Mouse (Mus musculus) naive thymus-derived CD4-positive, alpha-beta T cell, adult 5 months (primary cell): ENCODE measurements around the gene Tatdn2. TPM values are rescaled to one million over a fixed set of nuclear protein-coding genes. Genes with fewer than 3 reads are reported as not detected.

ENCODE experiments used
- polyA plus RNA-seq: library from polyadenylated mRNA; unstranded; fragments of 100-300 nt; shearing (Covaris generic); gene quantifications from one replicate; pipeline ENCODE4 v1.2.1, GENCODE M21; 2017

Gene Tatdn2
- 23.6 TPM for polyA plus RNA-seq

DNA sequence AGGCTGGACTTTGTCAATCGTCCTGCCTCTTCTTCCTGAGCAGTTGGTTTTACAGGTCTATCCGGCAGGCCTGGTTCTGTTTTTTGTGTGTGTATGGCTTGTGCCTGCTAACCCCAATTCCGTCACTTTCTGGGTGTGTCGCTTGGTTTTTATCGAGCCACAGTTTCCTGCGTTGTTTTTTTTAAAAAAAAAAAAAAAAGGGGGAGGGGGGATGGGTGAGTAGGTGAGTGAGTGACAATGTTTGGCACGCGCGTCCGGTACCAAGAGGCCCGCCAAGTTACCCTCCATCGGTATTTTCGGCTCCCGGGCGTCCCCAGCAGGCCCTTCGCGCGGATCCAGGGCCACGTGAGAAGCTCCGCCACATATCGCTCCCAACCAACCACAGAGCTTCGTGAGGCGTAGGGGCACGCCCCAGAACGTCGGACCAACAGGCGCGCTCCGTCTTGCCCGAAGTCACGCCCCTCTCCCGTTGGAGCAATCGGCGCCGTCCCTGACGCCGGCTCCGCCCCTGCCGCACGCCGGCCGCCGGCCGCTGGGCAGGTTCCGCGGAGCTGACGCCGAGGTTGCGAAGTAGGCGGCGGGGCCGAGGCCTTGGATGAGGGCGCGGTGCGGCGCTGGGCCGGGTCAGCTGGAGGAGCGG is at the start of gene Tatdn2:
TSS of gene Tatdn2 (plus strand) at position 469 of the 640 bp plus-strand sequence.

DNA sequence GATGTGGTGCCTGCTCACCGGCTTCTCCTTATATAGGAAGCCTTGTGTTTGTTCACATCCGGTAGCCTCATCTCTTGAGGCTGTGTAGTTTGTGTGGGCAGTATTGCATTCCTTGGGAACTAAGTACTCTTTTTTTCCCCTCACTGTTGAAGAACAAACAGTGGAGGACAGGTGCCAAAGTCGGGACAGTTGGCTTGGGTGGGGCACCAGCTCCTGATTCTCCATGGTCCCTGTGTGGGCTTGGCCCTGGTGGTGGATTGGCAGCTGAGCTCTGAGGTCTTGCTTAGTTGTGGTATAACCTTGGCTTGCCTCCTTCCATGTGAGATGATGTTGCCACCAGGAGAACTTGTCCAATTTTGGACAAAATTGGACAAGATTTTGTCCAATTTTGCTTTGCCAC is 23.0 kb downstream of the Tatdn2 start, which contains the start of gene Ghrl:
TSS of gene Ghrl (minus strand) at position 3 of the 400 bp plus-strand sequence.

DNA sequence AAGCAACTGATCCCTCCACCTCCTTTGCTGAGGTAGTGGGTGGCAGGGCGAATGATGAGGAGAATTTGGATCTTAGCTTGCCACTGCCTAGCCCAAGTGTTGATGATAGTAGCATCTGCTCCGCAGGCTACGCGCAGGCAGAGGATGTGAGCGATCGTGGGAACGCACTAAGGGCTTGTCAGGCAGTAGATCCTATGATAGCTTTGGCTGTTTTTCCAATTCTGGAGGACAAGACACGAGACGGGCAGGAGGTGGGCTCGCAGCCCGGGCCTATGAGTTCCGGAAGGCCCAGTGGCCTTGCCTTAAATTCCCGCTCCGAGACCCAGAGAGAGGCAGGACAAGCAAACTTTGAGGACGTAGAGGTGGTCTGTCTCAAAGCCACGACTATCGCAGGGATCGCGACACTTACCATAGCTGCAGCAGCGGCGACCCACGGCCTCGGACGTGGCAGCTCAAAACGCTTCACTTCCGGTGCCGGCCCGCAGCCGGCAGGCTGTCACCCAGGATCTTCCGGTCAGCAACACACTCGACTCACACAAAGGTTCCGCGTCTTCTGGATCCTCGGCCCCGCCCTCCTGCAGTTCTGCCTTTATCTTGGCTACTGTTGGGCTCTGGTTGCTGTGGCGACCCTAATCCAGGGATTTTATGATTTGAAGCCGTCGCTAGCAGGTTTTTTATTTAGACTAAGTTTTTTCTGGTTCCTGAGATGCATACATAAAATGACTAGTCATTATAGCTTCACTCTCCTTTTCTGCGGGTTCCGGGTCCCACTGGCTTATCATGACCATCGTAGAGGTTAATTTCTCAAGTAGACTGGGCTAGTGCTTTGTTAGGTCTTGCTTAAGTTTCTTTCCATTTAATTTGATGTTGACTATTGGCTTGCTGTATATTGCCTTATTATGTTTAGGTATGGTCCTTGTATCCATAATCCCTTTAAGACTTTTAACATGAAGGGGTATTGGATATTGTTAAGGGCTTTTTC is 43.7 kb downstream of the Tatdn2 start, which contains the start of gene Sec13:
TSS of gene Sec13 (minus strand) at position 508 of the 982 bp plus-strand sequence.

Other genes starting within 250 kb of the Tatdn2 start
- 0.21 TPM for gene Il17re, start 238.6 kb upstream of the Tatdn2 start, polyA plus RNA-seq
- 0.32 TPM for gene Il17rc, start 225.6 kb upstream of the Tatdn2 start, polyA plus RNA-seq
- gene Creld1, start 213.8 kb upstream of the Tatdn2 start, polyA plus RNA-seq: 9.0 TPM
- 0.24 TPM for gene Prrt3, start 195.1 kb upstream of the Tatdn2 start, polyA plus RNA-seq
- gene Emc3, start 165.4 kb upstream of the Tatdn2 start, polyA plus RNA-seq: 103 TPM
- 1.2 TPM for gene Fancd2, start 165.4 kb upstream of the Tatdn2 start, polyA plus RNA-seq
- gene Fancd2os, start 96.3 kb upstream of the Tatdn2 start, polyA plus RNA-seq: not detected
- gene Brk1, start 92.3 kb upstream of the Tatdn2 start, polyA plus RNA-seq: 147 TPM
- gene Vhl, start 73.1 kb upstream of the Tatdn2 start, polyA plus RNA-seq: 27.7 TPM
- 34.9 TPM for gene Irak2, start 58.6 kb upstream of the Tatdn2 start, polyA plus RNA-seq
- gene Ghrl, start 22.8 kb downstream of the Tatdn2 start, polyA plus RNA-seq: 1.2 TPM
- 130 TPM for gene Sec13, start 43.7 kb downstream of the Tatdn2 start, polyA plus RNA-seq